Mouse (Mus musculus) heart, postnatal 0 days (tissue): ENCODE measurements around the gene 1700093K21Rik.

Source experiments
- CTCF ChIP-seq: IDR thresholded peaks from 2 replicates; pipeline ENCODE4 v1.5.1; 2016; ENCODE audit warnings: antibody characterized with exemption, control low read depth, low read depth
- EP300 ChIP-seq: IDR thresholded peaks from 2 replicates; pipeline ENCODE4 v1.6.1; 2016; ENCODE audit warnings: antibody characterized with exemption, low read depth

GRCm38 (mm10) chr11:23497335-23497717 lies 23.6 kb downstream of the 1700093K21Rik start:
- TF ChIP-seq CTCF (no peak), EP300 (no peak)
